Mouse (Mus musculus) lung, embryonic 14.5 days (tissue): Measurements from ENCODE around the gene Dlk1. TPM values are rescaled to one million over a fixed set of nuclear protein-coding genes. Genes with fewer than 3 reads are reported as not detected.

Experiments used
- ATAC-seq: fragments of 200-750 bp; cut with Nextera tagmentation; 2 replicates; pipeline ENCODE4 v1.8.0; 2017; ENCODE audit warnings: mild to moderate bottlenecking, moderate TSS enrichment, moderate library complexity; ENCODE audit not compliant: insufficient read depth
- DNase-seq: peaks from one replicate; pipeline ENCODE4 v3.0.0-alpha.2; 2015
- H3K27ac ChIP-seq: fragments of 300-500 bp; sonication (generic); 2 replicates; pipeline ENCODE4 v1.5.1; 2014; ENCODE audit warnings: low read depth, mild to moderate bottlenecking, moderate library complexity
- H3K27me3 ChIP-seq: fragments of 300-500 bp; sonication (generic); 2 replicates; pipeline ENCODE4 v1.6.1; 2014; ENCODE audit warnings: low read length, control low read depth; ENCODE audit not compliant: insufficient read depth
- H3K36me3 ChIP-seq: fragments of 300-500 bp; sonication (generic); 2 replicates; pipeline ENCODE4 v1.6.1; 2014; ENCODE audit warnings: control low read depth; ENCODE audit not compliant: insufficient read depth
- H3K4me1 ChIP-seq: fragments of 300-500 bp; sonication (generic); 2 replicates; pipeline ENCODE4 v1.6.1; 2014; ENCODE audit warnings: antibody characterized with exemption, control low read depth; ENCODE audit not compliant: insufficient read depth
- H3K4me2 ChIP-seq: fragments of 300-500 bp; sonication (generic); 2 replicates; pipeline ENCODE4 v1.6.1; 2014; ENCODE audit warnings: mild to moderate bottlenecking
- H3K4me3 ChIP-seq: fragments of 300-500 bp; sonication (generic); 2 replicates; pipeline ENCODE4 v1.5.1; 2014; ENCODE audit warnings: low read depth, low read length
- H3K9ac ChIP-seq: fragments of 300-500 bp; sonication (generic); 2 replicates; pipeline ENCODE4 v1.6.1; 2014
- H3K9me3 ChIP-seq: fragments of 300-500 bp; sonication (generic); 2 replicates; pipeline ENCODE4 v1.6.1; 2016; ENCODE audit warnings: low read depth, low read length, control low read depth
- CTCF ChIP-seq: IDR thresholded peaks from 2 replicates; pipeline ENCODE4 v1.5.1; 2016; ENCODE audit warnings: antibody characterized with exemption, low read depth
- WGBS: fragments of 180-500 bp; shearing (Covaris S2); extraction: QIAGEN DNeasy Blood & Tissue Kit; methylation state at CpG from one replicate; pipeline ENCODE4 v1.1.7; 2014; 5-methylcytosine and 5-hydroxymethylcytosine counted together
- polyA plus RNA-seq: library from polyadenylated mRNA; unstranded; fragments of >200 nt; fragmentation: Nextera tagmentation; extraction: Ambion mirVana; gene quantifications from 2 replicates; pipeline ENCODE4 v1.2.1, GENCODE M21; 2014

The Dlk1 gene
- polyA plus RNA-seq, 1 experiment from 2014 or later, result 481 TPM

DNA sequence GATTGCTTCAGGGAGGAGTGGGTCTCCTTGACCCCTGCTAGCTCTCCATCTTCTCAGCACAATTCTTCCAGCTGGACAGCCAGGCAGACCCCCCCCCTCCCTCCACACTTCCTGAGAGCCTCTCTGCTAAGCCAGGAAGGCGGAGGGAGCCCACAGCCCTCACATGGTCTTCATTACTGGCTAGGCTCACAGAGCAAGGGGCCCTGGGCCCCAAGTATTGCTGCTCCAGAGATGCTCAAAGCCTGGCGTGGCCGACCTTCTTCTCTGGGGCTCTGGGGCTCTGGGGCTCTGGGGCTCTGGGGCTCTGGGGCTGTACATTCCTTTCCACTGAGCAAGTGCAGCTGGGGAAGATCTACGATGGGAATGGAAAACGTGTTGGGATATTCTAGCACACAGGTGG lies 39.9 kb upstream of the Dlk1 start:
- Histone ChIP-seq H3K9me3 (no peaks in the 10 kb centered on the region), H3K4me3 (no peak overlapping the region), H3K9ac (no peak overlapping the region; the same call in 1 of the 2 replicates), H3K27ac (peak overlapping the region; percentile 95), H3K4me2 (no peak overlapping the region), H3K36me3 (no peaks in the 10 kb centered on the region), H3K4me1 (peaks cover 33% of the 10 kb centered on the region), H3K27me3 (no peaks in the 10 kb centered on the region)
- 8% methylated on average over 5 of the region's 5 CpGs for WGBS
- DNase-seq (peak; percentile 73), ATAC-seq (peak; percentile 44)
- TF ChIP-seq CTCF, result no peak

GRCm38 (mm10) chr12:109413321-109413720 lies 39.3 kb upstream of the Dlk1 start:
- Histone ChIP-seq H3K9me3 (no peaks in the 10 kb centered on the region), H3K27me3 (no peaks in the 10 kb centered on the region), H3K27ac (peak overlapping the region; percentile 95), H3K9ac (no peak overlapping the region; the same call in 1 of the 2 replicates), H3K4me1 (peaks cover 37% of the 10 kb centered on the region), H3K4me2 (no peak overlapping the region), H3K36me3 (no peaks in the 10 kb centered on the region), H3K4me3 (no peak overlapping the region)
- ATAC-seq, result no peak
- TF ChIP-seq CTCF, result no peak
- peak; percentile 59 for DNase-seq
- 50% methylated on average over 4 of the region's 4 CpGs for WGBS

GRCm38 (mm10) chr12:109416681-109417080 lies 35.9 kb upstream of the Dlk1 start:
- ATAC-seq (no peak), DNase-seq (no peak)
- Histone ChIP-seq H3K36me3 (no peaks in the 10 kb centered on the region), H3K9ac (no peak overlapping the region), H3K4me3 (no peak overlapping the region), H3K4me1 (peaks cover 31% of the 10 kb centered on the region), H3K27ac (peak overlapping the region; percentile 64; the same call in 1 of the 2 replicates), H3K27me3 (no peaks in the 10 kb centered on the region), H3K4me2 (no peak overlapping the region), H3K9me3 (no peaks in the 10 kb centered on the region)
- WGBS, result 74% methylated on average over 5 of the region's 5 CpGs
- TF ChIP-seq CTCF, result no peak

- H3K4me3 ChIP-seq, result no peak overlapping the region
- no peak for TF ChIP-seq CTCF
- H3K4me1 ChIP-seq, result peaks cover 22% of the 10 kb centered on the region
- DNase-seq, result peak; percentile 70
- H3K27me3 ChIP-seq, result no peaks in the 10 kb centered on the region
- ATAC-seq, result peak; percentile 76
- no peaks in the 10 kb centered on the region for H3K9me3 ChIP-seq
- H3K27ac ChIP-seq, result peak overlapping the region; percentile 64
- WGBS, result 21% methylated on average over 14 of the region's 14 CpGs
- no peaks in the 10 kb centered on the region for H3K36me3 ChIP-seq
- no peak overlapping the region; the same call in 1 of the 2 replicates for H3K9ac ChIP-seq
- H3K4me2 ChIP-seq, result no peak overlapping the region
Measured at GRCm38 (mm10) chr12:109417476-109418201, 35.0 kb upstream of the Dlk1 start.

- no peak for TF ChIP-seq CTCF
- Histone ChIP-seq H3K4me2 (no peak overlapping the region), H3K36me3 (no peaks in the 10 kb centered on the region), H3K27ac (no peak overlapping the region), H3K27me3 (no peaks in the 10 kb centered on the region; the same call in 1 of the 2 replicates), H3K4me1 (peaks cover 18% of the 10 kb centered on the region), H3K9me3 (no peaks in the 10 kb centered on the region), H3K4me3 (no peak overlapping the region), H3K9ac (no peak overlapping the region)
- ATAC-seq (no peak), DNase-seq (no peak)
- 44% methylated on average over 12 of the region's 12 CpGs for WGBS
Measured at GRCm38 (mm10) chr12:109420006-109420405, 32.6 kb upstream of the Dlk1 start.

- Histone ChIP-seq H3K27ac (no peak overlapping the region), H3K4me3 (no peak overlapping the region), H3K36me3 (no peaks in the 10 kb centered on the region), H3K9me3 (no peaks in the 10 kb centered on the region), H3K4me1 (peaks cover 11% of the 10 kb centered on the region), H3K4me2 (no peak overlapping the region), H3K27me3 (no peaks in the 10 kb centered on the region; the same call in 1 of the 2 replicates), H3K9ac (no peak overlapping the region)
- no peak for TF ChIP-seq CTCF
- 22% methylated on average over 2 of the region's 2 CpGs for WGBS
- DNase-seq (no peak), ATAC-seq (peak; percentile 28; the same call in 1 of the 2 replicates)
Measured at GRCm38 (mm10) chr12:109423163-109423562, 29.5 kb upstream of the Dlk1 start.

GRCm38 (mm10) chr12:109423716-109424429 lies 28.8 kb upstream of the Dlk1 start:
- Histone ChIP-seq H3K9me3 (no peaks in the 10 kb centered on the region), H3K9ac (no peak overlapping the region), H3K4me1 (peaks cover 11% of the 10 kb centered on the region), H3K4me3 (no peak overlapping the region), H3K4me2 (no peak overlapping the region), H3K36me3 (no peaks in the 10 kb centered on the region), H3K27ac (no peak overlapping the region), H3K27me3 (no peaks in the 10 kb centered on the region; the same call in 1 of the 2 replicates)
- DNase-seq, result no peak
- ATAC-seq, result peak; percentile 68
- 68% methylated on average over 4 of the region's 4 CpGs for WGBS
- TF ChIP-seq CTCF, result no peak
